Mouse (Mus musculus) heart, embryonic 16.5 days (tissue): ENCODE results near the gene Gm11111. TPM values are rescaled to one million over a fixed set of nuclear protein-coding genes. Genes with fewer than 3 reads are reported as not detected.

Experiments
- ATAC-seq: fragments of 200-750 bp; cut with Nextera tagmentation; replicated peaks from 2 replicates; pipeline ENCODE4 v1.8.0; 2017; ENCODE audit warnings: moderate number of reproducible peaks; ENCODE audit not compliant: insufficient read depth, low FRiP score; ENCODE audit errors: extremely low read depth
- H3K27ac ChIP-seq: fragments of 300-500 bp; sonication (generic); 2 replicates; pipeline ENCODE4 v1.5.1; 2014; ENCODE audit warnings: mild to moderate bottlenecking, low read length, control low read depth, moderate library complexity
- H3K27me3 ChIP-seq: fragments of 300-500 bp; sonication (generic); 2 replicates; pipeline ENCODE4 v1.6.1; 2014; ENCODE audit warnings: low read length, mixed read lengths; ENCODE audit not compliant: control insufficient read depth, insufficient read depth
- H3K36me3 ChIP-seq: fragments of 300-500 bp; sonication (generic); 2 replicates; pipeline ENCODE4 v1.6.1; 2014; ENCODE audit not compliant: control insufficient read depth, insufficient read depth
- H3K4me1 ChIP-seq: fragments of 300-500 bp; sonication (generic); 2 replicates; pipeline ENCODE4 v1.6.1; 2014; ENCODE audit warnings: low read length, mixed read lengths; ENCODE audit not compliant: control insufficient read depth, insufficient read depth
- H3K4me2 ChIP-seq: fragments of 300-500 bp; sonication (generic); 2 replicates; pipeline ENCODE4 v1.6.1; 2014; ENCODE audit warnings: low read depth, mild to moderate bottlenecking, control low read depth, low read length
- H3K4me3 ChIP-seq: fragments of 300-500 bp; sonication (generic); 2 replicates; pipeline ENCODE4 v1.5.1; 2014; ENCODE audit warnings: mild to moderate bottlenecking, control low read depth, low read length
- H3K9ac ChIP-seq: fragments of 300-500 bp; sonication (generic); 2 replicates; pipeline ENCODE4 v1.6.1; 2014; ENCODE audit warnings: low read length, control low read depth
- H3K9me3 ChIP-seq: fragments of 300-500 bp; sonication (generic); replicated peaks from 2 replicates; pipeline ENCODE4 v1.6.1; 2016; ENCODE audit warnings: low read length; ENCODE audit not compliant: control insufficient read depth
- WGBS: fragments of 180-500 bp; shearing (Covaris S2); extraction: QIAGEN DNeasy Blood & Tissue Kit; methylation state at CpG from one replicate; pipeline ENCODE4 v1.1.7; 2014; 5-methylcytosine and 5-hydroxymethylcytosine counted together
- polyA plus RNA-seq: library from polyadenylated mRNA; unstranded; fragments of >200 nt; fragmentation: Nextera tagmentation; extraction: Ambion mirVana; gene quantifications from 2 replicates; pipeline ENCODE4 v1.2.1, GENCODE M21; 2015

The Gm11111 gene
- polyA plus RNA-seq, 1 experiment from 2014 or later = not detected

GRCm38 (mm10) chr5:98552811-98553601 is 511 bp downstream of the Gm11111 start:
- no peak overlapping the region for H3K9ac ChIP-seq
- no peaks in the 10 kb centered on the region for H3K36me3 ChIP-seq
- no peak overlapping the region for H3K27ac ChIP-seq
- H3K27me3 ChIP-seq = no peaks in the 10 kb centered on the region
- H3K4me3 ChIP-seq = no peak overlapping the region
- H3K4me2 ChIP-seq = no peak overlapping the region
- 75% methylated on average over 7 of the region's 7 CpGs for WGBS
- H3K9me3 ChIP-seq = no peaks in the 10 kb centered on the region
- no peaks in the 10 kb centered on the region for H3K4me1 ChIP-seq
- ATAC-seq = no peak

- H3K9me3 ChIP-seq = no peaks in the 10 kb centered on the region
- H3K9ac ChIP-seq = no peak overlapping the region
- H3K36me3 ChIP-seq = no peaks in the 10 kb centered on the region
- WGBS = 76% methylated on average over 4 of the region's 4 CpGs
- no peak overlapping the region for H3K27ac ChIP-seq
- no peak overlapping the region for H3K4me3 ChIP-seq
- H3K4me2 ChIP-seq = no peak overlapping the region
- no peak for ATAC-seq
- H3K4me1 ChIP-seq = no peaks in the 10 kb centered on the region
- no peaks in the 10 kb centered on the region for H3K27me3 ChIP-seq
These were observed 8.8 kb downstream of the Gm11111 start for GRCm38 (mm10) chr5:98561301-98561700.

GRCm38 (mm10) chr5:98562806-98563205 is 10.3 kb downstream of the Gm11111 start:
- no peak overlapping the region for H3K4me3 ChIP-seq
- no peak overlapping the region for H3K4me2 ChIP-seq
- 69% methylated on average over 9 of the region's 9 CpGs for WGBS
- H3K4me1 ChIP-seq = peaks cover 6% of the 10 kb centered on the region
- H3K9ac ChIP-seq = no peak overlapping the region
- no peaks in the 10 kb centered on the region for H3K27me3 ChIP-seq
- H3K9me3 ChIP-seq = no peaks in the 10 kb centered on the region
- no peak for ATAC-seq
- H3K36me3 ChIP-seq = no peaks in the 10 kb centered on the region
- H3K27ac ChIP-seq = no peak overlapping the region

- Histone ChIP-seq H3K4me1 (peaks cover 6% of the 10 kb centered on the region), H3K4me3 (no peak overlapping the region), H3K4me2 (no peak overlapping the region), H3K9ac (no peak overlapping the region), H3K27ac (no peak overlapping the region), H3K9me3 (no peaks in the 10 kb centered on the region), H3K36me3 (no peaks in the 10 kb centered on the region), H3K27me3 (no peaks in the 10 kb centered on the region)
- ATAC-seq = no peak
- 59% methylated on average over 9 of the region's 9 CpGs for WGBS
These were observed 11.3 kb downstream of the Gm11111 start for GRCm38 (mm10) chr5:98563801-98564200.

- no peak for ATAC-seq
- Histone ChIP-seq H3K4me2 (no peak overlapping the region), H3K36me3 (no peaks in the 10 kb centered on the region), H3K4me3 (no peak overlapping the region), H3K4me1 (peaks cover 6% of the 10 kb centered on the region), H3K9ac (no peak overlapping the region), H3K9me3 (no peaks in the 10 kb centered on the region), H3K27ac (no peak overlapping the region), H3K27me3 (no peaks in the 10 kb centered on the region)
- WGBS = 47% methylated on average over 6 of the region's 6 CpGs
These were observed 14.1 kb downstream of the Gm11111 start for GRCm38 (mm10) chr5:98566461-98567193.

- Histone ChIP-seq H3K4me3 (no peak overlapping the region), H3K4me2 (no peak overlapping the region), H3K4me1 (peaks cover 6% of the 10 kb centered on the region), H3K9me3 (no peaks in the 10 kb centered on the region), H3K27ac (no peak overlapping the region), H3K36me3 (no peaks in the 10 kb centered on the region), H3K27me3 (no peaks in the 10 kb centered on the region), H3K9ac (no peak overlapping the region)
- WGBS = 81% methylated on average over 4 of the region's 4 CpGs
- ATAC-seq = no peak
These were observed 16.0 kb downstream of the Gm11111 start for GRCm38 (mm10) chr5:98568481-98568880.

GRCm38 (mm10) chr5:98569029-98569513 is 16.6 kb downstream of the Gm11111 start:
- H3K4me2 ChIP-seq = no peak overlapping the region
- H3K9ac ChIP-seq = no peak overlapping the region
- no peaks in the 10 kb centered on the region for H3K36me3 ChIP-seq
- no peak overlapping the region for H3K4me3 ChIP-seq
- H3K9me3 ChIP-seq = no peaks in the 10 kb centered on the region
- no peak overlapping the region for H3K27ac ChIP-seq
- H3K27me3 ChIP-seq = no peaks in the 10 kb centered on the region
- WGBS = 29% methylated on average over 3 of the region's 3 CpGs
- peaks cover 6% of the 10 kb centered on the region for H3K4me1 ChIP-seq
- ATAC-seq = no peak

GRCm38 (mm10) chr5:98572392-98572791 is 19.9 kb downstream of the Gm11111 start:
- H3K9ac ChIP-seq = no peak overlapping the region
- H3K4me1 ChIP-seq = no peaks in the 10 kb centered on the region
- no peaks in the 10 kb centered on the region for H3K9me3 ChIP-seq
- no peak overlapping the region for H3K4me3 ChIP-seq
- H3K36me3 ChIP-seq = no peaks in the 10 kb centered on the region
- H3K4me2 ChIP-seq = no peak overlapping the region
- ATAC-seq = no peak
- no peak overlapping the region for H3K27ac ChIP-seq
- H3K27me3 ChIP-seq = no peaks in the 10 kb centered on the region
- WGBS = 50% methylated on average over 4 of the region's 4 CpGs
